Mouse (Mus musculus) lung, embryonic 16.5 days (tissue): ENCODE results near the gene Nsd1. TPM values are rescaled to one million over a fixed set of nuclear protein-coding genes. Genes with fewer than 3 reads are reported as not detected.

Source experiments
- ATAC-seq: fragments of 200-750 bp; cut with Nextera tagmentation; 2 replicates; pipeline ENCODE4 v1.8.0; 2017; ENCODE audit warnings: low read depth, mild to moderate bottlenecking, moderate library complexity
- H3K27ac ChIP-seq: fragments of 300-500 bp; sonication (generic); 2 replicates; pipeline ENCODE4 v1.5.1; 2014; ENCODE audit warnings: mild to moderate bottlenecking, control low read depth, low read length
- H3K27me3 ChIP-seq: fragments of 300-500 bp; sonication (generic); 2 replicates; pipeline ENCODE4 v1.6.1; 2014; ENCODE audit warnings: low read depth, low read length, mixed read lengths; ENCODE audit not compliant: control insufficient read depth, insufficient read depth
- H3K36me3 ChIP-seq: fragments of 300-500 bp; sonication (generic); 2 replicates; pipeline ENCODE4 v1.6.1; 2014; ENCODE audit warnings: low read length; ENCODE audit not compliant: control insufficient read depth, insufficient read depth
- H3K4me1 ChIP-seq: fragments of 300-500 bp; sonication (generic); replicated peaks from 2 replicates; pipeline ENCODE4 v1.6.1; 2014; ENCODE audit warnings: low read length, mixed read lengths; ENCODE audit not compliant: control insufficient read depth, insufficient read depth
- H3K4me2 ChIP-seq: fragments of 300-500 bp; sonication (generic); 2 replicates; pipeline ENCODE4 v1.6.1; 2014; ENCODE audit warnings: low read depth, low read length, control low read depth
- H3K4me3 ChIP-seq: fragments of 300-500 bp; sonication (generic); 2 replicates; pipeline ENCODE4 v1.5.1; 2014; ENCODE audit warnings: mild to moderate bottlenecking, low read length, control low read depth
- H3K9ac ChIP-seq: fragments of 300-500 bp; sonication (generic); 2 replicates; pipeline ENCODE4 v1.6.1; 2014; ENCODE audit warnings: low read length, control low read depth
- H3K9me3 ChIP-seq: fragments of 300-500 bp; sonication (generic); 2 replicates; pipeline ENCODE4 v1.6.1; 2016; ENCODE audit warnings: low read length; ENCODE audit not compliant: control insufficient read depth
- WGBS: fragments of 180-500 bp; shearing (Covaris S2); extraction: QIAGEN DNeasy Blood & Tissue Kit; methylation state at CpG from one replicate; pipeline ENCODE4 v1.1.7; 2014; 5-methylcytosine and 5-hydroxymethylcytosine counted together
- polyA plus RNA-seq: library from polyadenylated mRNA; unstranded; fragments of >200 nt; fragmentation: Nextera tagmentation; extraction: Ambion mirVana; gene quantifications from 2 replicates; pipeline ENCODE4 v1.2.1, GENCODE M21; 2015

Nsd1 gene
- 50.7 and 56.2 TPM in 2 replicates for polyA plus RNA-seq

GRCm38 (mm10) chr13:55209649-55210192 lies at the start of gene Nsd1:
Nsd1 (plus strand) TSS chr13:55209782.
- Histone ChIP-seq H3K4me3 (peak within 1 kb of the TSS; percentile 82), H3K27me3 (no peaks in the 10 kb centered on the region), H3K36me3 (peaks cover 3% of the 10 kb centered on the region; the same call in 1 of the 2 replicates), H3K27ac (peak within 1 kb of the TSS; percentile 99), H3K4me1 (peaks cover 26% of the 10 kb centered on the region), H3K9me3 (no peaks in the 10 kb centered on the region), H3K4me2 (peak within 1 kb of the TSS; percentile 79), H3K9ac (peak within 1 kb of the TSS; percentile 96)
- peak; percentile 24; the same call in 1 of the 2 replicates for ATAC-seq
- 36% methylated on average over 30 of the region's 31 CpGs for WGBS

- Histone ChIP-seq H3K4me1 (no peaks in the 10 kb centered on the region; the same call in 1 of the 2 replicates), H3K9me3 (no peaks in the 10 kb centered on the region), H3K27ac (no peak overlapping the region), H3K36me3 (peaks cover 10% of the 10 kb centered on the region), H3K27me3 (no peaks in the 10 kb centered on the region), H3K9ac (no peak overlapping the region), H3K4me2 (no peak overlapping the region), H3K4me3 (no peak overlapping the region)
- no peak for ATAC-seq
- WGBS: 54% methylated on average over 7 of the region's 7 CpGs
These were observed 47.2 kb upstream of the Nsd1 start for GRCm38 (mm10) chr13:55162365-55162764.

- WGBS: 44% methylated on average over 5 of the region's 5 CpGs
- peak overlapping the region; percentile 65; the same call in 1 of the 2 replicates for H3K27ac ChIP-seq
- H3K4me3 ChIP-seq: no peak overlapping the region
- peaks cover 10% of the 10 kb centered on the region for H3K36me3 ChIP-seq
- peaks cover 7% of the 10 kb centered on the region for H3K4me1 ChIP-seq
- no peak overlapping the region for H3K4me2 ChIP-seq
- H3K9me3 ChIP-seq: no peaks in the 10 kb centered on the region
- peak; percentile 87 for ATAC-seq
- H3K9ac ChIP-seq: no peak overlapping the region
- H3K27me3 ChIP-seq: no peaks in the 10 kb centered on the region
These were observed 46.0 kb upstream of the Nsd1 start for GRCm38 (mm10) chr13:55163553-55163952.

- H3K4me2 ChIP-seq: no peak overlapping the region
- 85% methylated on average over 16 of the region's 16 CpGs for WGBS
- H3K27ac ChIP-seq: no peak overlapping the region
- peaks cover 10% of the 10 kb centered on the region for H3K36me3 ChIP-seq
- peaks cover 11% of the 10 kb centered on the region for H3K4me1 ChIP-seq
- no peak overlapping the region for H3K9ac ChIP-seq
- H3K27me3 ChIP-seq: no peaks in the 10 kb centered on the region
- no peak overlapping the region for H3K4me3 ChIP-seq
- H3K9me3 ChIP-seq: peaks cover 4% of the 10 kb centered on the region; the same call in 1 of the 2 replicates
- ATAC-seq: no peak
These were observed 43.7 kb upstream of the Nsd1 start for GRCm38 (mm10) chr13:55165831-55166339.

GRCm38 (mm10) chr13:55166806-55167725 lies 42.5 kb upstream of the Nsd1 start:
- ATAC-seq: no peak
- WGBS: 86% methylated on average over 32 of the region's 32 CpGs
- Histone ChIP-seq H3K36me3 (peaks cover 7% of the 10 kb centered on the region; the same call in 1 of the 2 replicates), H3K9me3 (peaks cover 4% of the 10 kb centered on the region; the same call in 1 of the 2 replicates), H3K27ac (no peak overlapping the region), H3K27me3 (no peaks in the 10 kb centered on the region), H3K4me1 (peaks cover 21% of the 10 kb centered on the region), H3K4me2 (no peak overlapping the region), H3K4me3 (no peak overlapping the region), H3K9ac (no peak overlapping the region)

GRCm38 (mm10) chr13:55167798-55168197 lies 41.8 kb upstream of the Nsd1 start:
- H3K27me3 ChIP-seq: no peaks in the 10 kb centered on the region

GRCm38 (mm10) chr13:55168255-55168654 lies 41.3 kb upstream of the Nsd1 start:
- Histone ChIP-seq H3K27me3 (no peaks in the 10 kb centered on the region), H3K36me3 (peaks cover 7% of the 10 kb centered on the region; the same call in 1 of the 2 replicates), H3K9me3 (peaks cover 4% of the 10 kb centered on the region; the same call in 1 of the 2 replicates), H3K4me1 (peaks cover 27% of the 10 kb centered on the region), H3K27ac (peak overlapping the region; percentile 79), H3K9ac (no peak overlapping the region; the same call in 1 of the 2 replicates), H3K4me3 (no peak overlapping the region), H3K4me2 (no peak overlapping the region)
- 78% methylated on average over 5 of the region's 5 CpGs for whole genome bisulfite sequencing
- ATAC-seq: no peak

More at GRCm38 (mm10) chr13:55167798-55168197, 41.8 kb upstream of the Nsd1 start:
- WGBS: 71% methylated on average over 11 of the region's 11 CpGs
- peak overlapping the region; percentile 79; the same call in 1 of the 2 replicates for H3K27ac ChIP-seq
- ATAC-seq: no peak
- peaks cover 4% of the 10 kb centered on the region; the same call in 1 of the 2 replicates for H3K9me3 ChIP-seq
- no peak overlapping the region for H3K4me3 ChIP-seq
- H3K36me3 ChIP-seq: peaks cover 7% of the 10 kb centered on the region; the same call in 1 of the 2 replicates
- no peak overlapping the region for H3K9ac ChIP-seq
- no peak overlapping the region for H3K4me2 ChIP-seq
- peaks cover 27% of the 10 kb centered on the region for H3K4me1 ChIP-seq

GRCm38 (mm10) chr13:55168958-55169369 lies 40.6 kb upstream of the Nsd1 start:
- 66% methylated on average over 13 of the region's 13 CpGs for WGBS
- no peaks in the 10 kb centered on the region for H3K27me3 ChIP-seq
- no peak overlapping the region for H3K4me2 ChIP-seq
- no peak overlapping the region for H3K9ac ChIP-seq
- H3K27ac ChIP-seq: peak overlapping the region; percentile 79
- peaks cover 27% of the 10 kb centered on the region for H3K4me1 ChIP-seq
- H3K36me3 ChIP-seq: peaks cover 7% of the 10 kb centered on the region; the same call in 1 of the 2 replicates
- H3K9me3 ChIP-seq: peaks cover 4% of the 10 kb centered on the region; the same call in 1 of the 2 replicates
- peak; percentile 88 for ATAC-seq
- no peak overlapping the region for H3K4me3 ChIP-seq
